8 mouse cellular contexts compared by ENCODE assay signal in the genomic region with DNA sequence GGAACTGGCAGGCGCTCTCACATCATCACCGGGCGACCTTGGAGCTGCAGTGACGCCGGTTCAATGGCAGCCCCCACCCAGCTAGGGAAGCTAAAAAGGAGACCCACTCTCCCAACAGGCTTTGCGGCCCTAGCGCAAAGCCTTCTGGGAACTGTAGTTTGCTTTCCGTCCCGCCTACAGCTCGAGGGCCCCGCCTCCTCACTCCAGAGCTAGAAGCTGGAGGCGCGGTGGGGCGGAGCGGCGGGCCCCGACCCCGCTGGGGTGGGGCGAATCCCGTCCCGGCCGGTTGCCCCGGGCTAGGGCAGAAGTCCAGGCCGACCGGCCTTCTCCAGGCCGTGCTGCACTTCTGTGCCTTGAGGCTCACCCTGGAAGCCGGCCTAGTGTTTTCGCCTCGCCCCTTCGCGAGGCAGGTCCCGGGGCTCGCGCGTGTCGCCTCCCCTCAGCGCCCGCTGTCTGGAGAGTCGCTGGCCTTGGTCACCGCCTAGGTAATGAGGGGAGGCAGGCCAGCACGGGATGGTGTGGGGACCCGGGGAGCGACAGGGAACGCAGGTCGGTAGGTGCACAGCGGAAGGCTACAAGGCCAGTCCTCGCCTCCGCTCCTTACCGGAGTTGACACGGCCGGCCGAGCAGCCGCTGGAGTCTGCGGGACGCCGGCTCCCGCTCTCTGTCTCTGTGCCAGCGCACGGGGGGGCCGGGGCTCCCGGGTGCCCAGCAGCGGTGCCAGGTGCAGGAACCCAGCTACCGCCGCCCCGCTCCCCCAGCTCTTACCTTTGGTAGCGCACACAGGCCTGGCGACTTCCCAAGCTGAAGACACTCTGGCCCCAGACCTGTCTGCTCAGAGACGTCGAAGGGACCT. TPM values are rescaled to one million over a fixed set of nuclear protein-coding genes. Genes with fewer than 3 reads are reported as not detected.
A peak's percentile ranks its signal among the peaks of the same experiment; 100 is the strongest.
DNase-seq lines count a peak whose midpoint lies in the region; ATAC-seq and TF ChIP-seq lines count a peak whose summit lies in the region.

A gene (minus strand): TSS at position 65 of the 856 bp plus-strand sequence.
A gene (plus strand): TSS at position 157 of the 856 bp plus-strand sequence.

- peak; percentile 84 for DNase-seq in WW6 (ENCODE audit: low read depth, low spot score)
- DNase-seq in cerebellum, postnatal 4 days (ENCODE audit: low spot score in 2 of 2) = peak; percentile 84 to 90
- DNase-seq in gastrocnemius, adult 2 months = peak; percentile 97
- peak; percentile 98 for DNase-seq in hindbrain, postnatal 0 days (ENCODE audit: low spot score)
- peak; percentile 93 to 95 for DNase-seq in left cerebral cortex, adult 2 months (ENCODE audit: extremely low spot score in 1 of 2, low spot score in 2 of 2)
- peak; percentile 94 to 97 for DNase-seq in right cerebral cortex, adult 2 months (ENCODE audit: low spot score in 2 of 2)
- DNase-seq in urinary bladder, postnatal 14 days (ENCODE audit: low spot score) = peak; percentile 93

- no peak for TF ChIP-seq CTCF in gastrocnemius, adult 2 months (IDR thresholded peaks at IDR 0.05)
- no peak for TF ChIP-seq CTCF in hindbrain, postnatal 0 days (IDR thresholded peaks at IDR 0.05; ENCODE audit: low read depth)
- TF ChIP-seq CTCF in left cerebral cortex, adult 2 months (IDR thresholded peaks at IDR 0.05) = no peak

- ATAC-seq in hindbrain, postnatal 0 days = peak; percentile 98
- peak; percentile 95 for ATAC-seq in megakaryocyte, adult 5-6 weeks (ENCODE audit: poor library complexity, severe bottlenecking)

- intact Hi-C loops in gastrocnemius, adult 2 months (cut with DNase I) = loop anchor here (1.0 kb wide), 1 partner anchor 15 kb away; no protein-coding TSS in a partner anchor
- intact Hi-C loops in left cerebral cortex, adult 2 months (cut with DNase I) = loop anchor here (2.0 to 10.0 kb wide), 3 partner anchors 49 to 529 kb away; a partner anchor contains a TSS

- peak within 1 kb of the TSS; percentile 74 for H3K4me2 ChIP-seq in hindbrain, postnatal 0 days (ENCODE audit: low read depth, low read length)

- peak within 1 kb of the TSS; percentile 98 for H3K27ac ChIP-seq in gastrocnemius, adult 2 months
- peak within 1 kb of the TSS; percentile 88 for H3K27ac ChIP-seq in hindbrain, postnatal 0 days
- H3K27ac ChIP-seq in left cerebral cortex, adult 2 months = peak within 1 kb of the TSS; percentile 96

- H3K4me3 ChIP-seq in gastrocnemius, adult 2 months = peak within 1 kb of the TSS; percentile 93
- H3K4me3 ChIP-seq in hindbrain, postnatal 0 days (ENCODE audit: low read length) = peak within 1 kb of the TSS; percentile 96
- H3K4me3 ChIP-seq in left cerebral cortex, adult 2 months = peak within 1 kb of the TSS; percentile 97

- peak within 1 kb of the TSS; percentile 97 for H3K9ac ChIP-seq in hindbrain, postnatal 0 days (replicated peaks; ENCODE audit: low read length)

- no peaks in the 10 kb centered on the region for H3K36me3 ChIP-seq in hindbrain, postnatal 0 days (ENCODE audit: insufficient read depth, low read length)

- WGBS in hindbrain, postnatal 0 days = under 1% methylated on average over 68 of the region's 69 CpGs

- no peaks in the 10 kb centered on the region for H3K9me3 ChIP-seq in hindbrain, postnatal 0 days (ENCODE audit: low read length)

- H3K4me1 ChIP-seq in hindbrain, postnatal 0 days (ENCODE audit: insufficient read depth, low read length) = peaks cover 19% of the 10 kb centered on the region; the same call in 1 of the 2 replicates

- H3K27me3 ChIP-seq in hindbrain, postnatal 0 days (ENCODE audit: insufficient read depth, low read length) = no peaks in the 10 kb centered on the region

RNA-seq across cellular contexts. Expression of the first gene that starts in this region (rescaled TPM):
- 10 to 100 TPM; 72.9 to 83.5 TPM for total RNA-seq in gastrocnemius, adult 2 months (2021)
- 44.7 and 72.1 TPM in 2 replicates for total RNA-seq in hindbrain, postnatal 0 days (2014; rRNA removed)
- 14.7 and 15.7 TPM in 2 replicates for polyA plus RNA-seq in hindbrain, postnatal 0 days (2015; fragmentation: Nextera tagmentation; extraction: Ambion mirVana)
- 100 to 1,000 TPM; 134 to 136 TPM for total RNA-seq in left cerebral cortex, adult 2 months (2021)
- total RNA-seq in megakaryocyte, adult 5-6 weeks (2015) = 24.1 and 29.6 TPM in 2 replicates
- total RNA-seq in megakaryocyte, adult 5-6 weeks (2017) = 22.2 and 32.9 TPM in 2 replicates

RNA-seq across cellular contexts. Expression of the second gene that starts in this region (rescaled TPM):
- 100 to 1,000 TPM; 130 to 145 TPM for total RNA-seq in gastrocnemius, adult 2 months (2021)
- 33.0 and 42.9 TPM in 2 replicates for total RNA-seq in hindbrain, postnatal 0 days (2014; rRNA removed)
- polyA plus RNA-seq in hindbrain, postnatal 0 days (2015; fragmentation: Nextera tagmentation; extraction: Ambion mirVana) = 85.6 and 95.5 TPM in 2 replicates
- total RNA-seq in left cerebral cortex, adult 2 months (2021) = 10 to 100 TPM; 59.3 to 59.6 TPM
- 18.5 and 19.1 TPM in 2 replicates for total RNA-seq in megakaryocyte, adult 5-6 weeks (2015)
- 8.3 and 8.6 TPM in 2 replicates for total RNA-seq in megakaryocyte, adult 5-6 weeks (2017)

Comparison
In these comparisons a context has a peak if more than half of its experiments do, and no peak if none do; other contexts are left out.
1. Peak in every context shown above with its lines: DNase-seq, ATAC-seq, H3K4me3 ChIP-seq and H3K27ac ChIP-seq.